Mouse (Mus musculus): ENCODE results near the gene AC140267.1. TPM values are rescaled to one million over a fixed set of nuclear protein-coding genes. Genes with fewer than 3 reads are reported as not detected.
A peak's percentile ranks its signal among the peaks of the same experiment; 100 is the strongest.

Gene AC140267.1
- total and polyA plus RNA-seq, 3 experiments: 1.9 TPM; not detected in 2

- TF ChIP-seq RCOR1 (IDR thresholded peaks at IDR 0.05; ENCODE audit: low read depth, low read length) (no peak), CHD2 (IDR thresholded peaks at IDR 0.05; ENCODE audit: low read length) (peak; percentile 49; the same call in 1 of the 2 replicates), POLR2A (IDR thresholded peaks at IDR 0.05; ENCODE audit: control insufficient read depth in 1 of 2, insufficient read depth in 1 of 2, low read depth in 1 of 2, low read length in 2 of 2, poor library complexity in 1 of 2) (0 out of 4 replicates have a peak, but pooled peaks of 1 of the 2 experiments have one; percentile 58), POLR2AphosphoS2 (IDR thresholded peaks at IDR 0.05; ENCODE audit: low read length) (0 out of 2 replicates have a peak, but pooled peaks have one; percentile 20), MAFK (IDR thresholded peaks at IDR 0.05; ENCODE audit: borderline replicate concordance, low read depth, low read length) (no peak), ZMIZ1 (IDR thresholded peaks at IDR 0.05; ENCODE audit: low read depth, low read length) (no peak; the same call in 1 of the 2 replicates), RAD21 (IDR thresholded peaks at IDR 0.05; ENCODE audit: low read depth, low read length) (no peak), SIN3A (IDR thresholded peaks at IDR 0.05; ENCODE audit: low read length) (0 out of 2 replicates have a peak, but pooled peaks have one; percentile 10), SMC3 (IDR thresholded peaks at IDR 0.05; ENCODE audit: low read depth, low read length) (peak; percentile 12; the same call in 1 of the 2 replicates), MAZ (IDR thresholded peaks at IDR 0.05; ENCODE audit: low read depth, low read length) (no peak)
- Histone ChIP-seq H3K4me1 (ENCODE audit: control insufficient read depth in 1 of 2, insufficient read depth in 2 of 2, low read length in 2 of 2) (peaks cover 0 to 11% of the 10 kb centered on the region in 2 experiments; a peak in 2 of 4 replicates), H3K4me3 (ENCODE audit: control insufficient read depth in 1 of 2, insufficient read depth in 1 of 2, low read depth in 2 of 2, low read length in 2 of 2) (no peak overlapping the region), H3K9ac (ENCODE audit: control insufficient read depth, low read depth, low read length, poor library complexity, severe bottlenecking) (no peak overlapping the region), H3K9me3 (replicated peaks; ENCODE audit: insufficient read depth, low read length) (no peaks in the 10 kb centered on the region), H3K79me2 (ENCODE audit: control insufficient read depth, insufficient read depth, low read length, poor library complexity) (peaks cover 32% of the 10 kb centered on the region), H3K36me3 (ENCODE audit: control insufficient read depth in 1 of 2, insufficient read depth in 2 of 2, low read length in 2 of 2) (peaks cover 7 to 11% of the 10 kb centered on the region in 2 experiments; a peak in 3 of 4 replicates), H3K27ac (ENCODE audit: control insufficient read depth, low read depth, low read length) (peak overlapping the region; percentile 95), H3K27me3 (ENCODE audit: control insufficient read depth in 1 of 2, insufficient read depth in 2 of 2, low read length in 2 of 2) (no peaks in the 10 kb centered on the region)
- DNase-seq (ENCODE audit: low read depth, low spot score): peak; percentile 78
Measured at GRCm38 (mm10) chr15:80258240-80259170, 22.9 kb downstream of the AC140267.1 start.

GRCm38 (mm10) chr15:80259406-80260045 is 23.9 kb downstream of the AC140267.1 start:
- Histone ChIP-seq H3K36me3 (ENCODE audit: control insufficient read depth in 1 of 2, insufficient read depth in 2 of 2, low read length in 2 of 2) (peaks cover 7 to 11% of the 10 kb centered on the region in 2 experiments; a peak in 3 of 4 replicates), H3K27me3 (ENCODE audit: control insufficient read depth in 1 of 2, insufficient read depth in 2 of 2, low read length in 2 of 2) (no peaks in the 10 kb centered on the region), H3K4me3 (ENCODE audit: control insufficient read depth in 1 of 2, insufficient read depth in 1 of 2, low read depth in 2 of 2, low read length in 2 of 2) (no peak overlapping the region), H3K9me3 (replicated peaks; ENCODE audit: insufficient read depth, low read length) (no peaks in the 10 kb centered on the region), H3K27ac (ENCODE audit: control insufficient read depth, low read depth, low read length) (no peak overlapping the region), H3K9ac (ENCODE audit: control insufficient read depth, low read depth, low read length, poor library complexity, severe bottlenecking) (no peak overlapping the region), H3K79me2 (ENCODE audit: control insufficient read depth, insufficient read depth, low read length, poor library complexity) (peaks cover 37% of the 10 kb centered on the region), H3K4me1 (ENCODE audit: control insufficient read depth in 1 of 2, insufficient read depth in 2 of 2, low read length in 2 of 2) (peaks cover 0 to 11% of the 10 kb centered on the region in 2 experiments; a peak in 2 of 4 replicates)
- TF ChIP-seq MYC (IDR thresholded peaks at IDR 0.05; ENCODE audit: low read depth, low read length): no peak
- TF ChIP-seq ELF1 (IDR thresholded peaks at IDR 0.05; ENCODE audit: low read depth, low read length): no peak
- TF ChIP-seq SMC3 (IDR thresholded peaks at IDR 0.05; ENCODE audit: low read depth, low read length): no peak
- TF ChIP-seq CHD1 (IDR thresholded peaks at IDR 0.05; ENCODE audit: low read depth, low read length): no peak
- no peak for TF ChIP-seq GATA1 (IDR thresholded peaks at IDR 0.05; ENCODE audit: low read depth, low read length)
- TF ChIP-seq TCF12 (IDR thresholded peaks at IDR 0.05; ENCODE audit: low read depth, low read length): no peak
- no peak for TF ChIP-seq ZNF384 (IDR thresholded peaks at IDR 0.05; ENCODE audit: low read depth, low read length)
- no peak for DNase-seq (ENCODE audit: low read depth, low spot score)

Measured in MEL (cell line).